Mouse (Mus musculus) adrenal gland, adult 18-20 months (tissue): ENCODE measurements around the gene Stil. TPM values are rescaled to one million over a fixed set of nuclear protein-coding genes. Genes with fewer than 3 reads are reported as not detected.
"Not testable (repeated sequence)": the region's sequence is repeated elsewhere in the genome, so short reads cannot be mapped to it uniquely, and the experiment has no call there.

ENCODE experiments used
- DNase-seq, 2 experiments: peaks; one replicate each; pipeline ENCODE4 v3.0.0; 2021 to 2022; ENCODE audit warnings: low spot score in 2 of 2
- long read RNA-seq, 2 experiments: library from polyadenylated mRNA; stranded (forward); transcript quantifications; one replicate each; pipeline ENCODE4 v2.0.0; 2021
- total RNA-seq, 2 experiments: library from RNA; stranded (reverse); gene quantifications; 1 replicate in 1 of 2; 2 replicates in 1 of 2; pipeline ENCODE4 v1.2.3; 2021

Stil gene
- total RNA-seq, result under 1 TPM; 0.30 to 0.38 TPM
- long read RNA-seq, experiment 1, result 0 reads
- long read RNA-seq, experiment 2, result 0 reads

- peak; percentile 85 to 90 for DNase-seq
Observed at GRCm38 (mm10) chr4:114999773-115000428, at the start of gene Stil. Stil (plus strand) TSS chr4:115000159.

- DNase-seq, result no peak
Observed at GRCm38 (mm10) chr4:114953172-114953571, 46.8 kb upstream of the Stil start.

- DNase-seq, result no peak
Observed at GRCm38 (mm10) chr4:114957403-114957802, 42.6 kb upstream of the Stil start.

- no peak for DNase-seq
Observed at GRCm38 (mm10) chr4:114958231-114958630, 41.7 kb upstream of the Stil start.

- DNase-seq, result no peak
Observed at GRCm38 (mm10) chr4:114958786-114959185, 41.2 kb upstream of the Stil start.

- DNase-seq, result no peak
Observed at GRCm38 (mm10) chr4:114959533-114959932, 40.4 kb upstream of the Stil start.

GRCm38 (mm10) chr4:114960881-114961280 lies 39.1 kb upstream of the Stil start:
- not testable (repeated sequence) for DNase-seq

GRCm38 (mm10) chr4:114970736-114971135 lies 29.2 kb upstream of the Stil start:
- no peak for DNase-seq

GRCm38 (mm10) chr4:114973229-114973740 lies 26.7 kb upstream of the Stil start:
- no peak for DNase-seq

GRCm38 (mm10) chr4:114982619-114983018 lies 17.3 kb upstream of the Stil start:
- DNase-seq, result no peak

- no peak for DNase-seq
Observed at GRCm38 (mm10) chr4:114983020-114983419, 16.9 kb upstream of the Stil start.

- no peak for DNase-seq
Observed at GRCm38 (mm10) chr4:114986211-114986590, 13.8 kb upstream of the Stil start.

- peak; percentile 80 to 84 for DNase-seq
Observed at GRCm38 (mm10) chr4:114986591-114987432, 13.1 kb upstream of the Stil start, which contains the start of gene Cmpk1. Cmpk1 (minus strand) TSS chr4:114987241.

GRCm38 (mm10) chr4:114994218-114994617 lies 5.7 kb upstream of the Stil start:
- DNase-seq, result no peak

- DNase-seq, result no peak
Observed at GRCm38 (mm10) chr4:114997051-114997450, 2.9 kb upstream of the Stil start.

GRCm38 (mm10) chr4:114999445-114999772 lies 550 bp upstream of the Stil start:
- no peak for DNase-seq

- DNase-seq, result no peak
Observed at GRCm38 (mm10) chr4:115000429-115000795, 453 bp downstream of the Stil start.

GRCm38 (mm10) chr4:115014276-115014675 lies 14.3 kb downstream of the Stil start:
- DNase-seq, result no peak

GRCm38 (mm10) chr4:115019997-115020396 lies 20.0 kb downstream of the Stil start:
- DNase-seq, result no peak

GRCm38 (mm10) chr4:115035043-115035442 lies 35.1 kb downstream of the Stil start:
- peak in 1 of 2 experiments; percentile 33 for DNase-seq

GRCm38 (mm10) chr4:115038242-115038641 lies 38.3 kb downstream of the Stil start:
- peak in 1 of 2 experiments; percentile 36 for DNase-seq

- no peak for DNase-seq
Observed at GRCm38 (mm10) chr4:115045621-115046020, 45.7 kb downstream of the Stil start.
